Mouse (Mus musculus): ENCODE measurements around the gene Retreg2.

The Retreg2 gene

DNA sequence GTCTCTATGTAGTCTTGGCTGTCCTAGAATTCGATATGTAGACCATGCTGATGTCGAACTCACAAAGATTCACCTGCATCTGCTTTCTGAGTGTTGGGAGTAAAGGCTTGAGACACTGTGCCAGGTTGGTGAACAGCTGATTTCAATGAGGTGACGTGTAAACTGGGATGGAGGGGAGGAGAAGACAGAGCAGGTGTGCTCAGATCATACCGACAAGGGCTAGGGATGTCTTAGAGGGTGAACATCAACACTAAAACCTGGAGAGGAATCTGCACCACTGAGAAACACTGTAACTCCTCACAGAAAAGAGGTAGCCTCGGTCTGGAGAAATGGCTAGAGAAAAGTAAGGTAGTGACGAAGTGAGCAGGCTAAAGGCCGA, 25.5 kb downstream of the Retreg2 start:
- no peak for ATAC-seq (ENCODE audit: insufficient number of reproducible peaks, low FRiP score, low TSS enrichment)

DNA sequence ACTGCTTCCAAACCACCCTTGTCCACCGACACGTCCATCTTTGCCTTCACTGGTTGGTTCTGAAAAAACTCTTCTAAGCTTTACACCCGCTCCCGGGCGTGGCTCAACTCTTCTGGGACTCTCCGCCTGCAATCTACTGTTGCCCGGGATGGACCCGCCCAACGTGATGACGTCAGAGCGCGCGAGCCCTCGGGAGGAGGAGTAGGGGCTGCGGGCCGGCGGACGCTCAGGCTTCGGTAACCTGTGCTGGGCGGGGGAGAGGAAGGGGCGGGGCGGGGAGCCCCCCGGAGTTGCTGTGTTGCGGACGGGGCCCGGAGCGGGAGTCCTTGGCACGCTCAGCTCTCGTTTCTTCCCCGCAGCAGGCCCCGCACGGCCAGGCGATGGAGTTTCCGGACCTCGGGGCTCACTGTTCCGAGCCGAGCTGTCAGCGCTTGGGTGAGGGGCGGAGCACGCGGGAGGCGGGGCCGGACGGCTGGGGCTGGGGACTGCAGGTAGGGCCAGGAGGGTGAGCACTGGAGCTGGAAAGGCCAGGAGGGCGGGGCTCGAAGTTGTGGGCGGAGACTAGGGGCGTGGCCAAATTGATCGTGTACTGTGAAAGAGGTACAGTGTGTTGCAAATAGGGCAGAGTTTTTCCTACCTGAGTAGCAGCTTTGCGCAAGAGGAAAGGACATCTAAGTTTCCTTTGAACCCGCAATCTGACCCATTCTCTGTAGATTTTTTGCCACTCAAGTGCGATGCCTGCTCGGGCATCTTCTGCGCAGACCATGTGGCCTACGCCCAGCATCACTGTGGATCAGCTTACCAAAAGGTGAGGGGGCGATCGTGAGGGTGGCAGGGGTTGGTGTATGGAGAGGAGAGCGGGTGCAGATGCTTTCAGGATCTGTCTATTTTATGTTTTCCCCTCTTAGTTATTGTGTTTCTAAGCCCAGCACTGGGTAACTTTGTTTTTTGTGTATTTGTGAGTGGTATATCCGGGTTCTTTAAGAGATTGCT, 26.2 kb downstream of the Retreg2 start, which contains the start of gene Zfand2b:
TSS of gene Zfand2b (plus strand) at position 175 of the 993 bp plus-strand sequence.
- peak; percentile 90 for ATAC-seq (ENCODE audit: insufficient number of reproducible peaks, low FRiP score, low TSS enrichment)

DNA sequence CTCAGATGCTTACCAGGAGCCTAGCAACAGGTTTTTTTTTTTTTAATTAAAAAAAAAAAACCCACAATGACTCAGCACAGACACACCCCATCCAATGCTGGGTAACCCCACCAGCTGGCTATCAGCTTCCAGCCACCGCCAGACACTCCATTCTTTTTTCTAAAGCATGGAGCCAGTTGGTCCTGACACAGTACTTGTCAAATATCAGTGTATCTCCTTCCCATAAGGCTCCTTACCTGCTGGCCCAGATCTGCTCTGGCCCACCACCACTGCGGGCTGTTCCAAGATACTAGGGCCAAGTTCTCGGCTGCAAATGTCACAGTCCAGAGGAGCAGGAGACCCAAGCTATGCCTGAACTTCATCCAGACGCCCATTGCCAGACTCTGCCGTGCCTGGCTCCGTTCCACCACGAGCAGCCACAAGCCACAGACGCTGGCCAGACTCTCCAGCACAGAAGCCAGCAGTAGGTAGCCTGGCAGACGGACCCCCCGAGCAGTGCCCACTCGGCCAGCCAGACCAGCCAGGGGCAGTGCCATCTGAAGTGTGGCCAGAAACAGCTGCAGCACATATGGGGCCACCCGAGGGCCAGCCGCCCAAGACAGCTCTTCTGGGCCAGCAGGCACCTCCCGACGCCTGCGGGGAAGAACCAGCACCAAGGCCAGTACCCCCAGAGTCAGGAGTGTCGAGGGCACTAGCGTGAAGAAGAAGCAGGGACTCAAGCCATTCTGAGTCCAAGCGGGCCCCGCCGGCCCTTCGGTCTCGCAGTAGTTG, 36.9 kb downstream of the Retreg2 start:
- 0 out of 2 replicates have a peak, but pooled peaks have one; percentile 27 for ATAC-seq (ENCODE audit: insufficient number of reproducible peaks, low FRiP score, low TSS enrichment)

DNA sequence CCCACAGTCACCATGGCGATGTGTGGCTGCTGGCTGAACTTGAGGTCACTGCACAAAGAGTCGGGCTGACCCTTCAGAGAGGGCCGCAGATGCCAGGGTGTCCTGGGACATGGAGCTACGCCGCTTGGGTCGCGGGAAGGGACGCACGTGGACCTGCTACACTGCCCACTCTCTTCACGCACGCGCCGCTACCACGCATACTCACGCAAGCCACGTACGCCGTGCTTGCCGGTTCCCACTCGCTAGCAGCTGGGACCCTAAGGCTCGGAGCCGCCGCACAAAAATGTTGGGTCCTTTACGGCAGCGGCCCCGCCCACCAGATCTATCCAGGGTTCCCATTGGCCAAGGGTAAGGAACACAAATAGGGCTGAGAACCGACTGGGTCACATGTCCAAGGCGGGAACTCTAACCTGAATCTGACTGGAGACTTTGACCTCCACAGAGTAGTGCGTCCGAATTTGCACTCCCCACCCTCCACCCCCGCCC, 37.6 kb downstream of the Retreg2 start, which contains the start of gene Abcb6:
TSS of gene Abcb6 (minus strand) at position 288 of the 486 bp plus-strand sequence.
- ATAC-seq (ENCODE audit: insufficient number of reproducible peaks, low FRiP score, low TSS enrichment) = peak; percentile 82

DNA sequence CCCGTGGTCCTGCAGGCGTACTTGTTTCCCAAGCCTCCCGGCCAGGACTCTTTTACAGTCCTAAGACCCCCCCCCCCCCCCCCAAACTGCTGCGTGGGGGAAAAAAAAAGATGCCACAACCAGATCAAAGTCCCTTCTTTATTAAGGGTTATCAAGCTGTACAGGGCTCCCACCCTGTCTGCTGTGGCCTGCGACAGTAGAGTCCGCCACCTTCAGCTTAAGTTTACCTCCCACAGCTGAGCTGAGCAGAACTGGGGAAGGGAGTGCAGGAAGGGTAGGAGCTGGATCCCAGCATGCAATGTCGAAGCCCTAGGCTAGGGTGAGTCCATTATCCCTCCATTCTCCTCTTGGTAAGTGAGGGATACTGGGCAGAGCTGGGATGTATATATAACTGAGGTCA, 38.2 kb downstream of the Retreg2 start:
- no peak for ATAC-seq (ENCODE audit: insufficient number of reproducible peaks, low FRiP score, low TSS enrichment)

DNA sequence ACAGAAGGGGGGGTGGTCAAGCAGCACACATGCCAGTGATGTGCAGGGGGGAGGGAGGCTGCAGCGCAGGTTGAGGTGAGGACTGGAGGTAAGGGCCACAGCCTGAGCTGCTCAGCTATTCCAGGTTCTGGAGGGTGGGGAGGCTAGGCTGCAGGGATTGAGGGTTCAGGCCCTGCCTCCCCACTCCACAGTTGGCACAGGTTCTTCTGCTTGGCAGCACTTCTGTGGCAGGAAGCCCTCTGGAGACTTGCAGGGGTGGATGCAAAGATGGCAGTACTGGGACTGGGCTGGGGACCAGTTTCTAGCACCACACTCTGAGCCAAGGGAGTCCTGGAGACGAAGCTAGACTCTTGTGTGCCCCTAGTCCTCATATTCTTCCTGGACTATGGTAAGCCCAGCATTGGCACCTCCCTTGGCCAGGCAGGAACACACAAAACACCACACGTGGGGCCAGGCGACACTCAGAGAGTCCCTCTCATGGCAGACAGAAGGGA, 38.8 kb downstream of the Retreg2 start:
- no peak for ATAC-seq (ENCODE audit: insufficient number of reproducible peaks, low FRiP score, low TSS enrichment)

DNA sequence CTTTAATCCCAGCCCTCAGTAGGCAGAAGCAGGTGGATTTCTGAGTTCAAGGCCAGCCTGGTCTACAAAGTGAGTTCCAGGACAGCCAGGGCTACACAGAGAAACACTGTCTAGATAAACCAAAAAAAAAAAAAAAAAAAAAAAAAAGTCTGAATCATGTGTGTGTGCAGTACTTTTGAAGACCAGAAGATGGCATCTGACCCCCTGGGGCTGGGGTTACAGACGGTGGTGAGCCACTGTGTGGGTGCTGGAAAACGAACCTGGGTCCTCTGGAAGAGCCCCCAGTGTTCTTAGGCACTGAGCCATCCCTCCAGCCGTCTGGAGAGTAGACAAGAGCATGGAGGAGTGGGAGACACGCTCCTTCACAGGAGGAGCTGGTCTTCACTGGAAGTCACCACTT, 39.6 kb downstream of the Retreg2 start:
- no peak for ATAC-seq (ENCODE audit: insufficient number of reproducible peaks, low FRiP score, low TSS enrichment)

DNA sequence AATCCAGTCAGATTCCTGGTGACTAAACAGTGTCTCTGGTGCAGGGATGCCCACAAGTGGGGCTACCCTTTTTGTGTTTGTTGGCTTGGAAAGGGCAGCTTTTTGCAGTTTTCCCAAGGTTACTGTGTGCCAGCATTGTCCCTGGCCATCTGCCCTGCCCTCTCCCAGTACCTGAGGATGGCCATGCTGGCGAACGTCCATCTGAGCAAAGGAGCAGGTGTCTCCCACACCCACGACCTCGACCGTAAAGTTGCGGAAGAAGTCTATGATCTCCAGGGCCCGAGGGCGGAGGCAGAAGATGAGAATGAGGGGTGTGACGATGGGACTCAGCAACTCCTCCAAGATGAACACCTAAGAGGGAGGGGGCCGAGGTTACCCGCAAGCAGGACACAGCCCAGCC, 42.9 kb downstream of the Retreg2 start:
- no peak for ATAC-seq (ENCODE audit: insufficient number of reproducible peaks, low FRiP score, low TSS enrichment)

DNA sequence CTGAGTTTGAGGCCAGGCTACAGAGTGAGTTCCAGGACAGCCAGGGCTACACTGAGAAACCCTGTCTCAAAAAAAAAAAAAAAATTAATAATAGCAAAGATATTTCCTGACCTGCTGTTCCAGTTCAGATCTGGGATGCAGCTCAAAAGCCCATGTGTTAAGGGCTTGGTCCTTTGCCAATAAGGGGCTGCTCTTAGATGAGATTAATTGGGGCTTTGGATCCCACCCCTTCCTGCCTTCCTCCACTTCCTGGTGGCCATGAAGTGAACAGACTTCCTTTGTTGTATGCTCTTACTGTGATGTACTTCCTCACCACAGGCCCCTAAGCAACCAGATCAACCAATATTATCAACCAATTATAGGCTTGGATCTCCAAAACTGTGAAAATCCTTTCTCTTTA, 44.5 kb downstream of the Retreg2 start:
- no peak for ATAC-seq (ENCODE audit: insufficient number of reproducible peaks, low FRiP score, low TSS enrichment)

DNA sequence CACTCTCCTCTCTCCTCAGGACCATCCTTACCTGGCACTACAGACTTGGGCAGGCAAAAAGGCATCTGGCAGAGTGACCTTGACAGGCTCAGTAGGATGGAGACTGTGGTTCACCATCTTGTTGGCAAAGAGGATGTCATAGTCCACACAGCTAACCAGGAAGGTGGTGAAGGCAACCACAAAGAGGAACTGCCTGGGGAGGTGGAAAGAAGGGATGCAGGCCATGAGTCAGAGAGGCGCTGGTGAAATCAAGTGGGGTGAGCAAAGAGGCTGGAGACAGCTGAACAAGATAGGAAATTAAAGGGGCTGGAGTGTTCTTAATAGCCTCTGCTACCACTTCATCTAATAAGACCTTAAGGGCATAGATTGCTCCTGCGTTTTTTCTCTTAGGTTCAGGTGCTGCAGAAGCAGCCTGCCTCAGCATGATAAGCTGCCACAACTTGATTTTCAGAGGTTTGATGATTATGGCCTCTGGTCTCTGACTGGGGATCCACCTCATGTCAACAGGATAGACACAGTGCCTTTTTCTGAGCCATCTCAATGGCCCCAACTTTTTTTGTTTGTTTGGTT, 45.4 kb downstream of the Retreg2 start:
- no peak for ATAC-seq (ENCODE audit: insufficient number of reproducible peaks, low FRiP score, low TSS enrichment)

DNA sequence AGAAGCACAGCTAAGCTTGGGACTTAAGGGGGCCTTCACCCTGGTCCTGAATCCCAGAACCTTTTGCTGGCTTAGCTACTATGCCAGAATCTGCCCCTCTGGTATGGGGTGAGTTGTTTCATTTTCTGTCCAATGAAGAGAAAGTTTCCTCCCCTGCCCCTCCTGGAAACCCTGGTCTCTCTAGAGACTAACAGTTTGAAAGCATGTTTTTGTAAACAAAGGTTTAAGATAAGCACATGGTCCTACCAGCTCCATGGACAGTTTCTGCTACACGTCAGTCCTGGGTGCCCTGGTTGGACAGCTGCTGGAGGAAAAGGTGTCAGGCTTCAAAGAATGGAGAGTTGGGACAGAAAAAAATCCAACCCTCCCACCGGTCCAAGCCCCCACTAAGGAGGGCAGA, 48.0 kb downstream of the Retreg2 start:
- no peak for ATAC-seq (ENCODE audit: insufficient number of reproducible peaks, low FRiP score, low TSS enrichment)

DNA sequence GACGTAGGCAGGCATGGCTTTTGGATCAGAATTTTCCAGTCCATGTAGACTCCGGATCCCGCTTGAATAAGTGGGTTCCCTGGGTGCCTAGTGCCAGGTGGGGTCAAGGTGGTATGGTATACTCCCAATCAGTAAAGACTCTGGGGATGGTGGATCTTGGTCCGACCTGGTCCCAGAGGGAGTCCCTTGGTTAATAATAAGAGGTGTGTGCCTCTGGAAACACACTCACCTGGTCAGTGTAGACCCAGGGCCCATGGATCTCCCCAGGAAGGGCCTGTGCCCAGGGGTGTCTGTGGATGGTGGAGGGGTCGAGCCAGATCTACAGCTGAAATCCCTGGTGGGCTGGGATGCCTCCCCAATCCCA, 48.7 kb downstream of the Retreg2 start:
- no peak for ATAC-seq (ENCODE audit: insufficient number of reproducible peaks, low FRiP score, low TSS enrichment)

DNA sequence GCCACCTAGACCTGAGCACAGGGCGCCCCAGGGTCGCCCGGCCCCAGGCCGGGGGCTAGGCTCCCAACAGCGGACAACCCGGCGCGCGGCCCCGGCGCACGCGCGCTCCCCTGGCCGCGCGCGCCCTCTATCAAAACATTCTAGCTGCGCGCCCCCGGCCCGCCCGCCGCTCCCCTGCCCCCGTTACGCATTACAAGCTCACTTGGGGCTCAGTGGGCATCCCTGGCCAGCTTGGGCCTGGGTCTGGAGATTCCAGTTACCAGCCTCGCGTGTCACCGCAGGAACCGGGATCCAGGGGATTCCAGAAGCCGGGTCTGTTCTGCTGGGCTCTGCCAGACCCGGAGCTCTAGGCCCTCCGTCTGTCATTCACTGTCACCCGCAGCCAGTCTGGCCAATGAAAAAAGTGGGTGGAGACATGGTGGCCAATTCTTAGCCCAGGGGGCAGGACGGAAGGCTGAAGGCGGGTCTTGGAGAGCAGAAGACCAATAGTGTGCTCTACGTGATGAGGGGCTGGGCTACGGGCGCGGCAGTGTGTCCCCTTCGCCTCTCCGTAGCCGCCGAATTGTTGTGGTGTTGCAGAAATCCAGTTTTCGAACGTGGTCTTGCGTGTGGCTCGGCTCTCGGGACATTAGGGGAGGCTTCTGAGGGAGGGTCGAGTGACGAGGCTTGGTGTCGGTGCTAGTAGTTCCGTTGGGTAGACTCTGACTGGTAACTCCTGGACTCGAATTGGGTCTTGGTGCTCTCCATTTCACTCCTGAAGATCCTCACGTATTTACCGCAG, 49.2 kb downstream of the Retreg2 start, which contains the start of the genes Ankzf1 and Atg9a:
TSS of gene Ankzf1 (plus strand) at position 530 of the 781 bp plus-strand sequence.
TSS of gene Atg9a (minus strand) at position 575 of the 781 bp plus-strand sequence.
- ATAC-seq (ENCODE audit: insufficient number of reproducible peaks, low FRiP score, low TSS enrichment) = peak; percentile 99

DNA sequence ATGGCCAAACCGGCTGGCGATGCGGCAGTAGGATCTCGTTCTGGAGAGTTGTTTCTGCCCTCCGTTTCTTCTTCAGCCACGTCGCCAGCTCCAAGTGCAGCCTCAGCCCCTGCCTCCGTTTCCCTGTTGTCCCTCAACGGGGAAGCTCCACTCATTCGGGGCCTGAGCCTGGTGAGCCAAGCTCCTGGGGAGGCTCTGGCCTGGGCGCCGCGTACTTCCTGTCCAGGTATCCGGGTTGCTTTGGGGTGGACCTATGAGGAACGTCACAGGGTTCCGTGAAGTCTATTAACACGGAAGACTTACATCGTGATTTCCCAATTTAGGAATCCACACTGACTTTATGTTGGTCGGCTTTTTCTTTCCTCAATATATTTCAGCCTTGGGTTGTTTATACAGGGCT, 49.9 kb downstream of the Retreg2 start:
- ATAC-seq (ENCODE audit: insufficient number of reproducible peaks, low FRiP score, low TSS enrichment) = 0 out of 2 replicates have a peak, but pooled peaks have one; percentile 13
